Comparison of ENCODE assay signal across 9 mouse cellular contexts in the genomic region with DNA sequence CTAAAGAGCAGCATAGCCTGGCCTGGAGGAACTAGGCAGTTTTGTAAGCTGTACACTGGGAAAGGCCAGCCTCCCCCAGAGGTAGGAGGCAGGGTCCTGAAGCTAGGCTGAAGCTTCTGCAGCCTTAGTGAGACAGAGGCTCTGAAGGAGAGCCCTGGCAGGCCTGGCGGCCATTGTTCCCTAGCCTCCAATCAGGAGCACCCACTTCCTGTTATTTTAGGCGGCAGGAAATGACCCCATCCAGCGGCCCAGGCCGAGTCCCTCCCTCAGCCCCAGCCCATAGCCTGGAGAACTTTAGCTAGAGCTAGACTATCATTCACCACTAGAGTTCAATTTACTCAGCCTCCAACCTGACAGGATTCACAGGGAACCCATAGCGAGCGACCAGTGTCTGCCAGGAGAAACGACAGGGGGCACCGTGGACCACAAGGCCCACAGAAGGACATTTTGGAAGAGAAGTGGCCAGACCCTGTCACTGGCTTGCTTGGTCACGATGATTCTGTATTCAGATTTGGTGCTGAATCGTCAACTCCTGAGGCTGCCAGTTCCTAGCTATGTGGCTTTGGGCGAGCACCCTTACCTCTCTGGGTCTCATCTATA. TPM values are rescaled to one million over a fixed set of nuclear protein-coding genes. Genes with fewer than 3 reads are reported as not detected.
DNase-seq lines count a peak whose midpoint lies in the region; ATAC-seq and TF ChIP-seq lines count a peak whose summit lies in the region.
"Had no signal": no experiment of that assay in that cellular context is flagged by ENCODE, and none has a peak within 500 bp of the region (broad histone marks: within the 10 kb centered on the region; RNA-seq: fewer than 3 reads in every experiment).

No protein-coding gene starts in this region.

- intact Hi-C loops in left cerebral cortex, adult 2 months (cut with DNase I), result loop anchor here (5.0 kb wide), 1 partner anchor 149 kb away; a partner anchor contains a TSS

- DNase-seq in left cerebral cortex, adult 2 months (ENCODE audit: extremely low spot score in 1 of 2, low spot score in 2 of 2), result no peak
- DNase-seq in left cerebral cortex, adult 18-20 months (ENCODE audit: low spot score in 2 of 2), result no peak
- DNase-seq in kidney, postnatal 0 days (ENCODE audit: low spot score), result peak; percentile 60
- peak; percentile 82 for DNase-seq in lung, postnatal 36 days
- DNase-seq in frontal cortex, postnatal 25 days (ENCODE audit: low spot score in 2 of 2), result no peak
- DNase-seq in thymus, postnatal 36 days, result no peak
- DNase-seq in gastrocnemius, postnatal 4 days (ENCODE audit: low spot score in 2 of 2), result no peak

- no peak; the same call in 1 of the 2 replicates for TF ChIP-seq CTCF in left cerebral cortex, adult 2 months (IDR thresholded peaks at IDR 0.05)
- TF ChIP-seq CTCF in kidney, postnatal 0 days (IDR thresholded peaks at IDR 0.05; ENCODE audit: low read depth), result no peak; the same call in 1 of the 2 replicates

- H3K27me3 ChIP-seq in heart, embryonic 11.5 days (ENCODE audit: control insufficient read depth, insufficient read depth, low read length), result no peaks in the 10 kb centered on the region
- no peaks in the 10 kb centered on the region for H3K27me3 ChIP-seq in kidney, postnatal 0 days (ENCODE audit: insufficient read depth, low read length)
- H3K27me3 ChIP-seq: Patski had no signal

- peak overlapping the region; percentile 36 for H3K9ac ChIP-seq in heart, embryonic 11.5 days (ENCODE audit: low read depth, low read length)
- peak overlapping the region; percentile 46; the same call in 1 of the 2 replicates for H3K9ac ChIP-seq in kidney, postnatal 0 days (ENCODE audit: low read depth, low read length)

- H3K36me3 ChIP-seq in heart, embryonic 11.5 days (ENCODE audit: control insufficient read depth, insufficient read depth, low read length), result no peaks in the 10 kb centered on the region
- H3K36me3 ChIP-seq in kidney, postnatal 0 days (ENCODE audit: insufficient read depth, low read length), result no peaks in the 10 kb centered on the region

- no peaks in the 10 kb centered on the region for H3K9me3 ChIP-seq in heart, embryonic 11.5 days (replicated peaks; ENCODE audit: control insufficient read depth, low read length)
- H3K9me3 ChIP-seq in kidney, postnatal 0 days (replicated peaks; ENCODE audit: low read length), result no peaks in the 10 kb centered on the region

- H3K4me3 ChIP-seq in left cerebral cortex, adult 2 months, result peak overlapping the region; percentile 19
- peak overlapping the region; percentile 3; the same call in 1 of the 2 replicates for H3K4me3 ChIP-seq in heart, embryonic 11.5 days (ENCODE audit: low read depth, low read length)
- H3K4me3 ChIP-seq in kidney, postnatal 0 days (replicated peaks; ENCODE audit: low read depth, low read length), result no peak overlapping the region

- WGBS in heart, embryonic 11.5 days (ENCODE audit: insufficient replicate concordance), result 51% methylated on average over 11 of the region's 11 CpGs
- 60% methylated on average over 11 of the region's 11 CpGs for WGBS in kidney, postnatal 0 days

- H3K4me1 ChIP-seq in heart, embryonic 11.5 days (ENCODE audit: control insufficient read depth, insufficient read depth, low read length), result peaks cover 64% of the 10 kb centered on the region
- peaks cover 29% of the 10 kb centered on the region; the same call in 1 of the 2 replicates for H3K4me1 ChIP-seq in kidney, postnatal 0 days (replicated peaks; ENCODE audit: insufficient read depth, low read length)

- peak overlapping the region; percentile 39 for H3K4me2 ChIP-seq in heart, embryonic 11.5 days
- H3K4me2 ChIP-seq in kidney, postnatal 0 days (ENCODE audit: low read length), result peak overlapping the region; percentile 32; the same call in 1 of the 2 replicates

- no peak for ATAC-seq in heart, embryonic 11.5 days (replicated peaks; ENCODE audit: insufficient number of reproducible peaks, low FRiP score, low TSS enrichment)
- no peak for ATAC-seq in kidney, postnatal 0 days (replicated peaks; ENCODE audit: low FRiP score, low read depth)
- ATAC-seq: Patski had no signal

- H3K27ac ChIP-seq in left cerebral cortex, adult 2 months, result peak overlapping the region; percentile 89
- peak overlapping the region; percentile 80 for H3K27ac ChIP-seq in heart, embryonic 11.5 days (ENCODE audit: low read depth, low read length)
- peak overlapping the region; percentile 62 for H3K27ac ChIP-seq in kidney, postnatal 0 days

RNA-seq across cellular contexts. Expression of a gene that starts 4.4 kb away (rescaled TPM):
- total RNA-seq in left cerebral cortex, adult 2 months (2021), result 100 to 1,000 TPM; 281 TPM
- total RNA-seq in left cerebral cortex, adult 18-20 months (2021), result 100 to 1,000 TPM; 251 to 254 TPM
- 37.0 and 44.6 TPM in 2 replicates for polyA plus RNA-seq in heart, embryonic 11.5 days (2014; fragmentation: Nextera tagmentation; extraction: Ambion mirVana)
- polyA plus RNA-seq in kidney, postnatal 0 days (2015; fragmentation: Nextera tagmentation; extraction: Ambion mirVana), result 22.4 and 27.3 TPM in 2 replicates
- 100 to 1,000 TPM; 254 to 283 TPM for total RNA-seq in gastrocnemius, postnatal 4 days (2021)

RNA-seq across cellular contexts. Expression of a gene that starts 10.4 kb away (rescaled TPM):
- total RNA-seq in left cerebral cortex, adult 2 months (2021), result 10 to 100 TPM; 77.0 to 87.5 TPM
- 10 to 100 TPM; 84.5 to 87.3 TPM for total RNA-seq in left cerebral cortex, adult 18-20 months (2021)
- polyA plus RNA-seq in heart, embryonic 11.5 days (2014; fragmentation: Nextera tagmentation; extraction: Ambion mirVana), result 11.0 and 28.0 TPM in 2 replicates
- 115 and 121 TPM in 2 replicates for polyA plus RNA-seq in kidney, postnatal 0 days (2015; fragmentation: Nextera tagmentation; extraction: Ambion mirVana)
- 10 to 100 TPM; 36.6 to 37.3 TPM for total RNA-seq in gastrocnemius, postnatal 4 days (2021)

RNA-seq across cellular contexts. Expression of a gene that starts 34.8 kb away (rescaled TPM):
- 1 to 10 TPM; 1.9 to 3.0 TPM for total RNA-seq in left cerebral cortex, adult 2 months (2021)
- total RNA-seq in left cerebral cortex, adult 18-20 months (2021), result 1 to 10 TPM; 1.7 to 2.8 TPM
- 2.0 and 3.0 TPM in 2 replicates for polyA plus RNA-seq in heart, embryonic 11.5 days (2014; fragmentation: Nextera tagmentation; extraction: Ambion mirVana)
- polyA plus RNA-seq in kidney, postnatal 0 days (2015; fragmentation: Nextera tagmentation; extraction: Ambion mirVana), result 7.9 and 8.1 TPM in 2 replicates
- total RNA-seq in gastrocnemius, postnatal 4 days (2021), result 10 to 100 TPM in 1 of 2 experiments, 1 to 10 TPM in 1; 7.0 to 10.1 TPM

RNA-seq across cellular contexts. Expression of a gene that starts 49.2 kb away (rescaled TPM):
- 100 to 1,000 TPM; 149 to 158 TPM for total RNA-seq in left cerebral cortex, adult 2 months (2021)
- 100 to 1,000 TPM; 132 to 156 TPM for total RNA-seq in left cerebral cortex, adult 18-20 months (2021)
- polyA plus RNA-seq in heart, embryonic 11.5 days (2014; fragmentation: Nextera tagmentation; extraction: Ambion mirVana), result 131 and 155 TPM in 2 replicates
- polyA plus RNA-seq in kidney, postnatal 0 days (2015; fragmentation: Nextera tagmentation; extraction: Ambion mirVana), result 136 and 156 TPM in 2 replicates
- 100 to 1,000 TPM; 182 to 188 TPM for total RNA-seq in gastrocnemius, postnatal 4 days (2021)

Comparison
In these comparisons a context has a peak if more than half of its experiments do, and no peak if none do; other contexts are left out.
1. DNase-seq: peak in kidney, postnatal 0 days (single experiment) and lung, postnatal 36 days (single experiment); none in left cerebral cortex, adult 2 months (0 of 2), left cerebral cortex, adult 18-20 months (0 of 2), frontal cortex, postnatal 25 days (0 of 2), thymus, postnatal 36 days (0 of 2) and gastrocnemius, postnatal 4 days (0 of 2).
2. Peak in every context shown above with its lines, with median percentiles within 50 percentile points of each other: H3K27ac ChIP-seq.